Mouse (Mus musculus): ENCODE results near the gene Nsun2. TPM values are rescaled to one million over a fixed set of nuclear protein-coding genes. Genes with fewer than 3 reads are reported as not detected.
"Not testable (repeated sequence)": the region's sequence is repeated elsewhere in the genome, so short reads cannot be mapped to it uniquely, and the experiment has no call there.

The Nsun2 gene
- polyA plus RNA-seq, 1 experiment from 2014 or later = 78.5 TPM

DNA sequence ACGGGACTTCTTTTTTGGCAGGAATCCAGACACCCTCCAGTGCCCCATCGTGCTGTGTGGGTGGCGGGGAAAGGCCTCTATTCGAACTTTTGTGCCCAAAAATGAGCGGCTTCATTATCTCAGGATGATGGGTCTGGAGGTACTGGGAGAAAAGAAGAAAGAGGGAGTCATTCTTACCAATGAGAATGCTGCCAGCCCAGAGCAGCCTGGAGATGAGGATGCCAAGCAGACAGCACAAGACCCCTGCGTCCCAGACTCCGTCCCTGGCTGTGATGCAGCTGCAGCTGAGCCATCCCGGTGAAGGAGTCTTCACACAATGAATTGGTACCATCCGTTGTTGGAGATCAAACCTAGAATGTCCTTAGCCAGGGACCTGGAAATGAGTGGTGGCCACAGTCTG, 100.0 kb downstream of the Nsun2 start:
- Histone ChIP-seq H3K27ac (replicated peaks) (no peak overlapping the region), H3K36me3 (peaks cover 96% of the 10 kb centered on the region), H3K4me1 (replicated peaks) (no peaks in the 10 kb centered on the region), H3K9ac (no peak overlapping the region), H3K4me3 (no peak overlapping the region), H3K9me3 (no peaks in the 10 kb centered on the region), H3K27me3 (no peaks in the 10 kb centered on the region), H3K4me2 (no peak overlapping the region)
- WGBS = 65% methylated on average over 9 of the region's 9 CpGs
- no peak for ATAC-seq (ENCODE audit: low read depth)

DNA sequence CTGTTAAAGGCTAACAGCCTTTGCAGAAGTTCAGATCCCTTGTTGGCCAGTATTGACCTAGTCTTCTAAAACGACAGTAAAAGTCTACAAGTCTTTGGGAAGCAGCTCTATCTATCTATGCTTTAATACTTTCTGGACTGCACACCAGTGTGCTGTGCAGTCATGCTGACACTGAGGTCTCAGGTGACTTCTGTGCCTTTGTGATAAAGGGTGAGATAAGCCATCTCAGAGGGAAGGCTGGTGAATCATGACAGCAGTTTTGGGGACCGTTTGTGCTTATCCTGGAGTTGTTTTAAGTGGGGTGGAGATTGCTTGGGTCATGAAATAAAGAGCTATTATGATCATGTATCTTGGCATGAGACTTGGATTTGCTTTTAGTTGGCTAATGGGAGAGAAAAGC, 100.4 kb downstream of the Nsun2 start:
- no peaks in the 10 kb centered on the region for H3K9me3 ChIP-seq
- H3K27me3 ChIP-seq = no peaks in the 10 kb centered on the region
- no peak overlapping the region for H3K9ac ChIP-seq
- no peak overlapping the region for H3K4me2 ChIP-seq
- H3K36me3 ChIP-seq = peaks cover 94% of the 10 kb centered on the region
- no peak for ATAC-seq (ENCODE audit: low read depth)
- no peak overlapping the region for H3K27ac ChIP-seq (replicated peaks)
- H3K4me1 ChIP-seq (replicated peaks) = no peaks in the 10 kb centered on the region
- WGBS = 95% methylated on average over 2 of the region's 2 CpGs
- H3K4me3 ChIP-seq = no peak overlapping the region

DNA sequence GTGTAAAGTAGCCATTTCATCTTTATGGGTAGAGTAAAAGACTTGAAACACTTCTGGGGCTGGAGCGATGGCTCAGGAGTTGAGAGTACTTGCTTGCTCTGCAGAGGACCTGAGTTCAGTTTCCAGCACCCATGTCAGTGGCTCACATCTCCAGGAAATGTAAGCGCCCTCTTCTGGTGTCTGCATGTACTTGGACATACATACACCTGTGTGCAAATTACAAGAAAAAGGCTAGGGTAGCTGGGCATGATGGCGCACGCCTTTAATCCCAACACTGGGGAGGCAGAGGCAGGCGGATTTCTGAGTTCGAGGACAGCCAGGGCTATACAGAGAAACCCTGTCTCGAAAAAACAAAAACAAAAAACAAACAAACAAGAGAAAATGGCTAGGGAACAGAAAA, 102.3 kb downstream of the Nsun2 start:
- ATAC-seq (ENCODE audit: low read depth); H3K27me3 ChIP-seq; H3K9ac ChIP-seq; H3K4me3 ChIP-seq; H3K9me3 ChIP-seq; H3K4me2 ChIP-seq; H3K27ac ChIP-seq (replicated peaks); H3K4me1 ChIP-seq (replicated peaks): not testable (repeated sequence)
- peaks cover 94% of the 10 kb centered on the region for H3K36me3 ChIP-seq
- 97% methylated on average over 7 of the region's 7 CpGs for WGBS

DNA sequence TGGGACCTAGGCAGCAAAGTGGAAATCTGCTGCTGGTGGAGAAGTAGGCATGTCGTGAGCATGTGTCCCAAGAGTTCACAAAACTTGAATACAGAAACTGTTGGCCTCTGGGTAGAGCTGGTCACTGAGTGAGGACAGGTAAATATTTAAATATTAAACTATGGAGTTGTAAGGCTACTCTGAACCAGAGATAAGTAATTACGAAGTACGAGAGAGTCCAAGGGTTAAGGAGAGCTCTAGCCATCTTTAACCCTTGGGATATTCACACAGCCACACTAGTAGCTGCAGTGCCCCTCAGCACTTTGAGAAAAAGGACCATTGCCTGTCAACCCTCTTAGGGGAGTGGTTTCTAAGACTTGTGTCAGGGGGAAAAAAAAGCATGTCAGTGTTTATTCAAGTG, 102.8 kb downstream of the Nsun2 start:
- H3K4me3 ChIP-seq = no peak overlapping the region
- 94% methylated on average over 3 of the region's 3 CpGs for WGBS
- H3K9me3 ChIP-seq = no peaks in the 10 kb centered on the region
- H3K36me3 ChIP-seq = peaks cover 90% of the 10 kb centered on the region
- H3K4me2 ChIP-seq = no peak overlapping the region
- H3K9ac ChIP-seq = no peak overlapping the region
- no peak overlapping the region for H3K27ac ChIP-seq (replicated peaks)
- ATAC-seq (ENCODE audit: low read depth) = no peak
- H3K27me3 ChIP-seq = no peaks in the 10 kb centered on the region
- no peaks in the 10 kb centered on the region for H3K4me1 ChIP-seq (replicated peaks)

DNA sequence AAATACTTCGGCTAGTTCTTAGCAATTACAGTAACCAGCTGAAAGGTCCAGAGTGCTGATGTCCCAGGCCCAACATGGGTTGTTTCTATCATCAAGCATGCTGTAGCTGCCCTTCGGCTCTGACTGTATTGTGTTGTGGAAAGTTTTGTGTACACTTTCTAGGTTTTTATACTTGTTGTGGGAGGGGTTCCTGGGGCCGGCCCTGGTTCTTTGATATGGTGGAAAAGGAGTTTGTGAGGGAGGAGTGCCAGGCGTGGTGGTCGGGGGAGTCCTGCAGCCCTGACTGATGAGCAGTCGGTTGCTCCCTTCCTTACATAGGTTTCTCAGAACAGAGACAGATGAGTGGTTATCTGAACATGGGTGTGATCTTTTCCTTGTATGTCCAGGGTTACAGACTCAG, 103.3 kb downstream of the Nsun2 start:
- ATAC-seq (ENCODE audit: low read depth) = no peak
- Histone ChIP-seq H3K4me1 (replicated peaks) (no peaks in the 10 kb centered on the region), H3K4me3 (no peak overlapping the region), H3K9ac (no peak overlapping the region), H3K27ac (replicated peaks) (no peak overlapping the region), H3K4me2 (no peak overlapping the region), H3K9me3 (no peaks in the 10 kb centered on the region), H3K36me3 (peaks cover 86% of the 10 kb centered on the region), H3K27me3 (no peaks in the 10 kb centered on the region)
- WGBS = 90% methylated on average over 6 of the region's 6 CpGs

DNA sequence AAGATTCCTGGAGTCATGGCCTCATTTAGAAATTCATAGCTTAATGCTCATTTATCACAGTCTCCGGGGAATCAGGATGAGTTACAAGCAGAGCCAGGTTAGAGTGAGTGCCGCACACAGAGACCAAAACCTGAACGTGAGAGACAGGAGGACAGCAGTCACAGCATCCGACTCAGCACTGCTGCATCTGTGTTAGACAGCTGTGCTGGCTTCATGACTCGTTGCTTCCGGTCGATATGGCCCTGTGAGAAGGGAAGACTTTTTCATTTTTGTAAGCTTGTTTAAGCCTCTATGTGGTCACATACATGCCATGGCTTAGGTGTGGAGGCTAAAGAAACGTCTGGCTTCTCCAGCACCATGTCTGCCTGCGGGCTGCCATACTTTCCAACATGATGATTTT, 104.1 kb downstream of the Nsun2 start:
- Histone ChIP-seq H3K27me3 (no peaks in the 10 kb centered on the region), H3K4me3 (no peak overlapping the region), H3K36me3 (peaks cover 77% of the 10 kb centered on the region), H3K4me1 (replicated peaks) (no peaks in the 10 kb centered on the region), H3K9me3 (no peaks in the 10 kb centered on the region), H3K27ac (replicated peaks) (no peak overlapping the region), H3K4me2 (no peak overlapping the region), H3K9ac (no peak overlapping the region)
- ATAC-seq (ENCODE audit: low read depth) = no peak
- WGBS = 87% methylated on average over 9 of the region's 9 CpGs

DNA sequence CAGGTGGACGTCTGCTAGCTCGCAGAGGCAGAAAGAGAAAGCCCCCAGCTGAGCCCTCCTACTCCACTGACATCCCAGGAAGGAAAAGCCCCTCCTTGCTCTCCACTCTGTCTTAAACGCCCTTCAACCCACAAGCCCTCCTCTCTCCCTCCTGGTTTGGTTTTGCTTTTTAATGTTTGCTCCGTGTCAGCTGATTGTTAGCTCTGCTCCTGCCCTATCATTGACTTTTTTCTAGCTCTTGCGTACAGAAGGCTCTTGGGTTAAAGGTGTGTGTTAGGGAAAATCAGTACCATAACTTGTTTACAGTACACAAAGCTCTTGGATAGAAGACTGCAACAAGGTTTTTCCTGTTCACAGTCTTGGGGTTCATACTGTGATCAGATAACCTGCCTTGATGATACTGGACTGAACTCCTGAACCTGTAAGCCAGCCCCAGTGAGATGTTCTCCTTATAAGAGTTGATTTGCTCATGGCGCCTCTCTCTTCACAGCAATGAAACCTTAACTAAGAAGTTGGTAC, 104.6 kb downstream of the Nsun2 start:
- peak overlapping the region; percentile 8; the same call in 1 of the 2 replicates for H3K9ac ChIP-seq
- H3K9me3 ChIP-seq = no peaks in the 10 kb centered on the region
- no peak overlapping the region for H3K4me3 ChIP-seq
- no peak overlapping the region for H3K27ac ChIP-seq (replicated peaks)
- WGBS = 92% methylated on average over 6 of the region's 6 CpGs
- H3K27me3 ChIP-seq = no peaks in the 10 kb centered on the region
- H3K4me2 ChIP-seq = no peak overlapping the region
- no peak for ATAC-seq (ENCODE audit: low read depth)
- H3K36me3 ChIP-seq = peaks cover 74% of the 10 kb centered on the region
- H3K4me1 ChIP-seq (replicated peaks) = no peaks in the 10 kb centered on the region

DNA sequence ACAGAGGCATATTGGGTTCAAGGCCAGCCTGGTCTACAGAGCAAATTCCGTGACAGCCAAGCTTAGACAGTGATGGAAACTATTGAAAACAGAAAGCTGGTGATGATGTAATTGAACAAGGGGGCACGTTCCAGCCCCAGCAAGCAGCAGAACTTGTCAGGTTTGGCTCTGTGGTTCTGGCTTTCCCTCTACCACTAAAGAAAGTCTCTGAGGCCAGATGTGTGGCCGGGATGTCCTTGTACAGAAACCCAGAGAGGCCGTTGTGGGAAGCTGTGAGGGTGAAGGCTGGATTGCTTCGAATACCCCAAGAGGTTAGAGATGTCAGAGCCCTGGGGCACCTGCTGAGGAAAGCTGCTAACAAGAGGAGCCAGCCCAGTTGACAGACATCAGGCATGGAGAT, 105.7 kb downstream of the Nsun2 start:
- no peak for ATAC-seq (ENCODE audit: low read depth)
- Histone ChIP-seq H3K36me3 (peaks cover 63% of the 10 kb centered on the region), H3K9ac (no peak overlapping the region), H3K9me3 (no peaks in the 10 kb centered on the region), H3K4me3 (no peak overlapping the region), H3K4me2 (no peak overlapping the region), H3K27ac (replicated peaks) (no peak overlapping the region), H3K4me1 (replicated peaks) (no peaks in the 10 kb centered on the region), H3K27me3 (no peaks in the 10 kb centered on the region)
- 93% methylated on average over 5 of the region's 5 CpGs for WGBS

DNA sequence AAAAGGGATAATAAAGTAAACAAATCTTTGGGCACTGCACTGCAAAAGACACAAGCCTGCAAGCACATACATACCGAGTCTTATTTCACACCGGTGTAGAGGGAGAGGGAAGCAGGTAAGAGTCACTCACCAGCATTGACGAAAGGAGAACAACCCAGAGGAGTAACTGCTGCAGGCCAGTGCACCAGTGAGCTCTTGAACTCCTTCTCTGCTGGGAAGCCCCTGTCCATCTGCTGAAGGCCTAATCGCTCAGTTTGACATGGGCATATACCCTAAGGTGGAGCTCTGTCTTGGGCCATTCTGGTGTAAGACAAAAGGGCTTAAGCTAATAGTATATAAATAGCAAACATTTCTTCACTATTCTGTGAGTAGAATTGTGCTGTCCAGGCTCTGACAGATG, 106.6 kb downstream of the Nsun2 start:
- Histone ChIP-seq H3K27ac (replicated peaks) (no peak overlapping the region), H3K9ac (no peak overlapping the region), H3K4me1 (replicated peaks) (no peaks in the 10 kb centered on the region), H3K4me2 (no peak overlapping the region), H3K9me3 (no peaks in the 10 kb centered on the region), H3K4me3 (no peak overlapping the region), H3K27me3 (no peaks in the 10 kb centered on the region), H3K36me3 (peaks cover 54% of the 10 kb centered on the region)
- 93% methylated on average over 4 of the region's 4 CpGs for WGBS
- ATAC-seq (ENCODE audit: low read depth) = no peak

DNA sequence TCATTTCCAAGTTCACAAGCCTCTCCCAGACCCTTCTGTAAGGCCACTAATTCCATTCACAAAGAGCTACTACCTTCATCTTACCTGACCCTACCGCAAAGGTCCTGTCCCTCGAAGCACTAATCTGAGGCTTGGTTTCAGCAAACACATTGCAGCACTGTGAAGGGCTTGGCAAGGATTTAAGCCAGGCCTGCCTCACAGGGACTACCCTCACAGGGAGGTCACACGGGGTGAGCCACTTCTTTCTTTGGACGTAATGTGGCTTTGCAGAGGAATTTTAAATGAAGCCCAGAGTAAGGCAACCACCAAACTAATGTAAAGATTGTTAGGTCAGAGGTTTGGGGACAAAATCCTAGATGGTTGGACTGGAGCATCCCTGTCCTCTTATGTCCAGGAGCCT, 107.0 kb downstream of the Nsun2 start:
- no peak overlapping the region for H3K4me3 ChIP-seq
- H3K36me3 ChIP-seq = peaks cover 50% of the 10 kb centered on the region

DNA sequence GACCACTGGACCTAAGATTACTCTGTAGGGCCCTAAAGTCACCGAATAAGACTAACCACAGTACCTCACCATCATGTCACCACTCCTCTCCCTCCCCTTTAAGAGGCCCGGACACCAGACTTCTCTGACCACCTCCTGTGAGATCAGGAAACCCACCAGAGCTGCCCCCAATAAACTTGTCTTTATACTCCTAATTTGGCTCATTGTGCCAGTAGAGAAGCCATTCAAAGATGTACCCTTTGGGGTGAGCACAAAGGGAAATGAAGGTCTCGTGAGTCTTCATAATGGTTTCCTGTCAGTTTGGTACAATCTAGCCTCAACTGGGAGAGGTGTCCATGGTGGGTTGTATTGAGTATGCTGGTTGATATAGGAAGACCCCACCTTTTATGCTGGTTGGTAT, 107.5 kb downstream of the Nsun2 start:
- H3K27me3 ChIP-seq = no peaks in the 10 kb centered on the region
- H3K27ac ChIP-seq (replicated peaks) = no peak overlapping the region
- no peaks in the 10 kb centered on the region for H3K9me3 ChIP-seq
- H3K4me3 ChIP-seq = no peak overlapping the region
- ATAC-seq (ENCODE audit: low read depth) = no peak
- H3K4me2 ChIP-seq = no peak overlapping the region
- no peaks in the 10 kb centered on the region; the same call in 1 of the 2 replicates for H3K4me1 ChIP-seq (replicated peaks)
- 32% methylated on average over 3 of the region's 3 CpGs for WGBS
- H3K36me3 ChIP-seq = peaks cover 45% of the 10 kb centered on the region
- no peak overlapping the region for H3K9ac ChIP-seq

More for the DNA sequence above, 107.0 kb downstream of the Nsun2 start:
- H3K4me2 ChIP-seq = no peak overlapping the region
- WGBS = 84% methylated on average over 4 of the region's 4 CpGs
- no peak overlapping the region for H3K27ac ChIP-seq (replicated peaks)
- no peak overlapping the region for H3K9ac ChIP-seq
- no peak for ATAC-seq (ENCODE audit: low read depth)
- no peaks in the 10 kb centered on the region for H3K9me3 ChIP-seq
- H3K27me3 ChIP-seq = no peaks in the 10 kb centered on the region
- H3K4me1 ChIP-seq (replicated peaks) = no peaks in the 10 kb centered on the region

DNA sequence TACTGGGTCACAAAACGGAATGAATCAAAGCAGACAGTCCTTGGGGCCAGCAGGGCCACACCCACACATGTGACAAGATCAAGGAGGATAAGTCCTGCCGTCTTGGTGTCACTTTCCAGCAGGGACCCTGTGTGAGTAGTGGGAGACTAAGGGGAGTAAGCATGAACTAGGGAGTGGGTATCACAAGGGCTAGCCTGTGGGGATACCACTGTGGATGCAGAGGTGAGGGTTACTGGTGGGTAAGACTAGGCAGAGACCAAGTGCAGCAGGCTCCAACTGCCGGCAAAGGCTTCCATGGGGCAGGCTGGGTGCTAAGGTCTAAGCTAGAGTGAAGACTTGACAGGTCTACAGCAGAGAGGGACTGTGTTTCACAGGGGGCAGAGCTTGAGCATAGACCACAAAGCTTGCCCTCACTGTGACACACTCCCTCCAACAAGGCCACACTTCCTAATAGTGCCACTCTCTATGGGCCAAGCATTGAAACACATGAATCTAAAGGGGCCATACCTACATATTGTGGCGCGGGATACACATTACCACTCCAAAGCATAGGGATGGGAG, 109.2 kb downstream of the Nsun2 start:
- 87% methylated on average over 5 of the region's 5 CpGs for WGBS
- peaks cover 30% of the 10 kb centered on the region for H3K36me3 ChIP-seq
- no peak overlapping the region for H3K4me3 ChIP-seq
- no peaks in the 10 kb centered on the region for H3K27me3 ChIP-seq
- H3K4me1 ChIP-seq (replicated peaks) = no peaks in the 10 kb centered on the region; the same call in 1 of the 2 replicates
- no peak overlapping the region for H3K4me2 ChIP-seq
- no peaks in the 10 kb centered on the region for H3K9me3 ChIP-seq
- no peak overlapping the region for H3K27ac ChIP-seq (replicated peaks)
- no peak overlapping the region for H3K9ac ChIP-seq
- no peak for ATAC-seq (ENCODE audit: low read depth)

DNA sequence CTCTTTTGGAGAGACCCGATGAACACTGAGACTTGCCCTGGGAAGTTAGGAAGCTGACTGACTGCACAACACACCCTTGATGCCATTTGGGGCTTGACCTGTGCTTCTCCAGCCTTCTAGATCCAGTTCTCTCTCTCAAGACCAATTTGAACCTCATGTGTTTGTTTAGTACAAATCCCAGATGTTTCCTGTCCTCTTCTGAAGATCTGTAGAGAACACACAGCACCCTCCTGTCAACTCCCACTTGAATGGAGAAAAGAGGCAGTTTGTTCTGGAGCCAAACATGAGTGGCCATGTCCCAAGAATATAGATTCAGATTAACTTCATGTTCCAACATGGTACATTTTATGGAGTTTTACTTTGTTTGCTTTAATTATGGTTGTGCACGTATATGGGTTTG, 110.4 kb downstream of the Nsun2 start:
- H3K27me3 ChIP-seq = no peaks in the 10 kb centered on the region
- no peak overlapping the region for H3K27ac ChIP-seq (replicated peaks)
- H3K9ac ChIP-seq = no peak overlapping the region
- 89% methylated on average over 2 of the region's 2 CpGs for WGBS
- no peak overlapping the region for H3K4me2 ChIP-seq
- H3K4me1 ChIP-seq (replicated peaks) = no peaks in the 10 kb centered on the region; the same call in 1 of the 2 replicates
- peaks cover 20% of the 10 kb centered on the region for H3K36me3 ChIP-seq
- H3K4me3 ChIP-seq = no peak overlapping the region
- no peak for ATAC-seq (ENCODE audit: low read depth)
- no peaks in the 10 kb centered on the region for H3K9me3 ChIP-seq
